Mouse (Mus musculus) spleen, postnatal 14 days (tissue): ENCODE measurements around the gene Ace.
A peak's percentile ranks its signal among the peaks of the same experiment; 100 is the strongest.

Source experiments
- DNase-seq, 2 experiments: peaks; one replicate each; pipeline ENCODE4 v3.0.0; 2021 to 2022; ENCODE audit warnings: low spot score in 2 of 2

Gene Ace

DNA sequence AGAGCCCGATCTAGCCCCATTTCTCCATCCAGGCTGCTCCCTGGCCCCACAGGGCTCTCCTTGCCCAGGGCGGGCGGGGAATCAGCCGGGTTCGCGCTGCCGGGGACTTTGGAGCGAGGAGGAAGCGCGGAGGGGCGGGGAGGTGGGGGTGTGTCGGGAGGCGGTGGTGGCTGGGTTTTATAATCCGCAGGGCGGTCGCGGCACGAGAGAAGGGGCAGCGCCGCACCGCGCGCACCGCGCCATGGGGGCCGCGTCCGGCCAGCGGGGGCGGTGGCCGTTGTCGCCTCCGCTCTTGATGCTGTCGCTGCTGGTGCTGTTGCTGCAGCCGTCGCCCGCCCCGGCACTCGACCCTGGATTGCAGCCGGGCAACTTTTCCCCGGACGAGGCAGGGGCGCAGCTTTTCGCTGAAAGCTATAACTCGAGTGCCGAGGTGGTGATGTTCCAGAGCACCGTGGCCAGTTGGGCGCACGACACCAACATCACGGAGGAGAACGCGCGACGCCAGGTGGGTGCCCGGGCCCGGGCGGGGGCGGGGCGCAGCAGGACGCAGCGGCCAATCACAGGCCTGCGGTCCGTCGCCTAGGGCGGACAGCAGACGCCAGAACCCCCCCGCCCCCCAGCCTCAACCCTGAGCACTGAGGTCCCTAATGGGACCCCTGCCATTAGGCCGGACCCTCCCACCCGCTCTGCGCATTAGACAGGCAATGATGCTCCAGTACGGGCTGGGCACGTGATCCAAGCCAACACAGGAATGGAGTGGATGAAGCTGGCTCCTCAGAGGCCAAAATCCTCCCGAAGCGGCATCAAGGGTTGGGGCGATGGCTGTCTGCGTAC is at the start of gene Ace:
Gene Ace, plus strand, starts transcription at position 205 of the 834 bp plus-strand sequence.
- no peak for DNase-seq

DNA sequence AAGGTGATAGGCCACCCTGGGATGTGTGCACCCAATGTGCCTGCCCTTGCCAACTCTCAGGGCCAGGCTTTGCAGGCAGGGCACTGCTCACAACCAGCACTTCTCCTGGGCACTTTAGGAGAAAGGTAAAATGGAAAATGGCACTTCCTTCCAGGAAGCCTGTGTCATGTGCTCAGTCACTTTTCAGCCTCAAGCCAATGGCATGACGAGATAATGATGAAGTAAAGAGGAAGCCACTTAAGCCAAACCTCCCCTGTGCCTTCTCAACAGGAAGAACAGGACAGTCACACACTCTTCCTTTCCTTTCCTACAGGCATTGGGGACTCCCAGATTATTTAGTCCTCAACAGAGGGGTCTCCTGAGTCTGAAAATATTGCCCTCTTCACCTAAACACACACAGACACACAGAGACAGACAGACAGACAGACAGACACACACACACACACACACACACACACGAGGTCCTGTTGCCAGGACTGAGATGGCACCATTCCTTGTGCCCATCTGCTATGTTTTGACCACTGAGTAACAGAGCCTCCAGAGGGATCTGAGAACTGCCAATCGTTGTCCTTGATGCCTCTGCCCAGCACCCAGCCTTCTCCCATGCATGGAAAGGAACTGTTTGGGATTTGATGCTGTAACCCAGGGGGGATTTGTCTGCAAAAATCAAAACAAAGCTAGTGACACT is 47.5 kb upstream of the Ace start:
- DNase-seq = no peak

GRCm38 (mm10) chr11:105920836-105921235 is 46.9 kb upstream of the Ace start:
- no peak for DNase-seq

GRCm38 (mm10) chr11:105921275-105921674 is 46.5 kb upstream of the Ace start:
- DNase-seq = no peak

DNA sequence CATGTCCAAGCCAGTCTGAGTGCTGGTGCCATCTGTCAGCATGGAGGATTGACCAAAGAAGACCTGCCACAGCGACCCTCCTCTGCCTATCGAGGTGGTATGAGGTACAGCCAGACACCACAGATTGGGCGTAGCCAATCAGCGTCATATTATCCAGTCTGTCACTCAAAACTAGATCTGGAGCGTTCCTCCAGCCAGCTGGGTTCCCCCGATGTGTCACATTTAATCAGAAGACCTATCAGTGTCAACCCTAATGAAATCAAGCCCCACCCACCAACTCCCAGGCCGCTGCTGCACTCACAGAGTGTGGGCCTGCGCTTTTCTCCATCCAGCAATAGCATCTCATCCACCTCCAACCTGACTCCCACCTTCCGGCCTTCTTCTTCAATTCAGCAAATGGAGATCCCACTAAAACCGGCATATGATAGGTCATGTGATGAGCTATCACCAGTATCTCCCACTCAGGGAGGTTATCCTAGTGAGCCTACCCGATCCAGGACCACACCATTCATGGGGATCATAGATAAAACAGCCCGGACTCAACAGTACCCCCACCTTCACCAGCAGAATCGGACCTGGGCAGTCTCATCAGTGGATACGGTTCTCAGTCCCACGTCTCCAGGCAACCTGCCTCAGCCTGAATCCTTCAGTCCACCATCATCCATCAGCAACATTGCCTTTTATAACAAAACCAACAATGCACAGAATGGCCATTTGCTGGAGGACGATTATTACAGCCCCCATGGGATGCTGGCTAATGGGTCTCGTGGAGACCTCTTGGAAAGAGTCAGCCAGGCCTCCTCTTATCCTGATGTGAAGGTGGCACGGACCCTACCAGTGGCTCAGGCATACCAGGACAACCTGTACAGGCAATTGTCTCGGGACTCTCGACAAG is 44.7 kb upstream of the Ace start:
- no peak for DNase-seq

DNA sequence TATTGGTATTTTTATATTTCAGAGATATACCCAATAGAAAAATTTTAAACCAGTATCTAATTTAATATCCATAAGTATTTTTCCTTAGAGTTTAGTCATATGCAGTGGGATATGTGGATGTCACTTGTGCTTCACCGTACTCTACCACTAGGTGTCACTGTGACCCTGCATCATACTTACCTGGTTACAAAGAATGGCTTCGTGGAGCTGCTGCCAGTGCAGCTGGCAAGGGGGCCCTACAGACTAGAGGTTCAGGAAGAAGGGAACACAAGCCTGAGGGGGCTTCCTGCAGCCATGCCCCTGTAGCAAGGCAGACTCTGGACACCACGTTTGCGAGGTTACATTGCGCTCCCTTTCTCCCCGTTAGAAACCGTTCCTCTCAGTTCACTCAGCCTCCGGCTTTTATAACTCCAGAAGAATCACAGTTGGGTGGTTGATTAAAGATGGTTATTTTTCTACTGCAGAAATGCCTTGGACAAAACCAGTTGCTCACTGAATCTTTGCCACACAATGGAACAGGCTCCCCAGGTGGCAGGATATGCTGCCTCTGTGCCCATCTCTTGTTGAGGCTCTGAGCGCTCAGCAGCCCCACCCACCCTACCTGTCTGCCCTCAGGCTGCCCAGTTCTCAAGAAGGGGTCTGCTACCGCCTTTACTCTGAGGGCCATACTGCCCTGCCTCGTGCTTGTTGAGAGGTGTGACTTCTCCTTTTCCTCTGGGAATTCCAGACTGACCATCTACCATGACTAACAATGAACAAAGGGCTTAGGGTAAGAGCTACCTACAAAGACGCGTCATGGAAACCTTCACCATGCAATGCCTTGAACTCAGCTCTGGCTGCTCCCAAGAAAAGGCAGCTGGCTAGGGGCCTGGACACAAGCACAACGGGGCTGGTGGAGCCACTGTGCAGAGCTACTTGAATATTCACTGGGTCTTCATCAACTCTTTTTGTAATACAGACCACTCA is 40.4 kb upstream of the Ace start:
- peak in 1 of 2 experiments; percentile 60 for DNase-seq

- DNase-seq = no peak
Measured at GRCm38 (mm10) chr11:105928171-105928570, 39.6 kb upstream of the Ace start.

GRCm38 (mm10) chr11:105931380-105931779 is 36.4 kb upstream of the Ace start:
- no peak for DNase-seq

DNA sequence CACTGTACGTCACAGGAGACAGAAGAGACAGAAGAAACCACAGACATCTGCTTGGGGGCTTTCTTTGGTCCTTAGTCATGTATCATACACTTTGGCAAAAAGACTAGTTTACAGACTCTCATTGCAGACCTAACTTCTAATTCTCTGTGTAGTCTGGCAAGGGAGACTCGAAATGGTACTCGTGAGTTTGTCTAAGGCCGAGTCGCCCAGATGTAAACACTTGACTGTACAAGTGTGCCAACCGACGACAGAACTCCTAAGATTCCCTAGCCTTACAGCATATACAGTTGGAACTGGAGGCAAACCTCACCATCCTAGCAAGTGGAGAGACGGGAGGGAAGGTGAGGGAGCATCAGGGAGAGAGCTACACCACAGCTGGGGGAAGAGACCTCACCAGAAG is 34.0 kb upstream of the Ace start:
- DNase-seq = no peak

GRCm38 (mm10) chr11:105934303-105934711 is 33.4 kb upstream of the Ace start:
- no peak for DNase-seq

GRCm38 (mm10) chr11:105934816-105935215 is 32.9 kb upstream of the Ace start:
- DNase-seq = no peak

DNA sequence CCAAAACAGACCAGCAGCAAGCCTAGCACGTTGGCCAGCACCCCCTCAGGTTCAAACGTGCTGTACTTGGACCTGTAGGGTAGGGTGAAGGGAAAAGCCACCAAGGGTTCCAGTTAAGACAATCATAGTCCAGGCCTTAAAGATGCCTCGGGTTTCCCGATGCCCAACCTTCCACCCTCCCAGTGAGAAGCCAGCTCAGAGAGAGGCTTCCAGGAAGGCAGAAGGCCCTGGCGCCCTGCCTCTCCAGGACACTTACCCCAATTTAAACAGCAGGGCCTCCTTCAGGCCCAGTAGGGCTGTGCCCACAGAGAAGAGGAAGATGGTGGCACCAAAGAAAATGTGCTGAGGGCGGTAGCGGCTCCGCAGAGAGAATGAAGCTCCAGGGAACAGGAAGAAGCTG is 32.2 kb upstream of the Ace start:
- DNase-seq = no peak

GRCm38 (mm10) chr11:105936200-105936599 is 31.5 kb upstream of the Ace start:
- no peak for DNase-seq

DNA sequence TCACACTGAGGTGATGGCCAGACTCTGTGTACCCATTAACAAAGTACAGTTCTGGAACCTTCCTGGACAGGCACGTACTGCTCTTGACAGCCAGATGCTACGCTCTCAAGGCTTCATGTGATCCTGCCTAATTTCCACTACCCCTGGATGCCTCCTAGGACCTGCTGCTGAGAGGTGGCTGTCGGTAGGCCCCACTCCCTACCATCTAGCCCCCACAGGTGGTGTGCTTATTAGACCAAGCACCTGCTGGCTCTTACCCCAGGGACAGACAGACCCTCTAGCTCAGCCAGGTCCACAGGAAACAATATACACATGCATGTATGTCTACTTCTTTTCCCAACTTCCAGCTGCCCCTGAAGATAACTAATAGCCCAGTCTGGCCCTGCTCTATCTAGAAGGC is 30.8 kb upstream of the Ace start:
- DNase-seq = no peak

DNA sequence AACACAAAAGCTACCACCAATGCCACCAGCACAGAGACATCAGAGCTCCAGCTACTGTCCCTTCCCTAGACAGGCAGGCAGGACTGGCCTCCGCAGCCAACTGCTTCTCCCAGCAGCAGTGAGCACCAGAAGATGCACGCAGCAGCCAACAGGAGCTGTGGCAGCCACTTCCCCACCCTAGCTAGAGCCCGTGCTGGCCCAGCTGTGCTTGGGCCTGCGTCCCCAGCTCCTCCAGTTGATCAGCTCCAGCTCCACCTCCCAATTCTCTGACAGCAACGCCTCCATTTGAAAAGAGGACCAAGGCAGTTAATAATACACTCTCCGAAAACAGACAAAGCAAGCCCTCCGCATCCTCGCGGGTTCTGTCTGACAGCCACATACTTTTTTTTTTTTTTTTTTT is 29.0 kb upstream of the Ace start:
- DNase-seq = no peak

GRCm38 (mm10) chr11:105941973-105942372 is 25.8 kb upstream of the Ace start:
- DNase-seq = no peak

DNA sequence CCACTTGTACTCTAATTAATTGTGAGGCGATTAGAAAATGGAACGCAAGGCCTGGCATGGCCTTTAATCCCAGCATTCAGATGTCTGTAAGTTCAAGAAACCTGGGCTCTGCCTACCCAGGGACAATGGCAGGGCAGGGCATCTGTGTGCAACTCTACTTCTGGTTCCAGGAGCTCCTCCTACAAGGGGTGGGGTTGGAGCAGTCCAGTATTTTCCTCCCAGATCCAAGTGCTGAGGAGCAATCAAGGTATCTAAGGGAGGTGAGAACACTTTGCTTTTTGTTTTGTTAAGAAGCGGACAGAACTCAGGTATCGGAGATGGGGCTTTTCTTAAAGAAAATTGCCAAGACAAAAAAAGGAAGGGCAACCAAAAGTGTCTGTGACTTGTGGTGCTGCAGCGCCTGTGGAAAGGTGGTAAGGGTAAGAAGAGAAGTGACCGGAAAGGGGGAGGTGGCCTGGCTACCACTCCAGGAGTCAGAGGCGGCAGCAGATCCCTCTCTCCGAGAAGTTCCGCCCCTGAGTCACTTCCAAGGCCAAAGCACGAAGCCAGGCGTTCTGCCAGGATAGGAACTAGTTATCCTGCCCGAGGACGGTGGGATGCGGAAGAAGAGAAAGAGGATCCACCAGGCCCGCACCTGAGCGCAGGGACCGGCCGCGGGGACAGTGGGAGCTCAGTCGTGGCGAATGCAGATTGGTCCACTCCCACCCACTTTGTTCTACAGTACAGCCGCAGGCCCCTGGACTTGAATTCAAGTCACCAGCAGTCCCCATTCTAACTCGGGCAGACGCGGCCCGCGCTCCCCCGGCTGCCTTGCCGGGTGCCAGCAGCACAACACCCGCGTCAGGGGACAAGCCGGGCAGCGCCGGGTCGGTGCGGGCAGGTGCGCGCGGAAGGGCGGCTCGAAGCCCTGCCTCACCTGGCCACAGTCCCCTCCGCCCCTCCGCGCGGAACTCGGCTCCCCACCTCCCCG is 24.3 kb upstream of the Ace start:
- DNase-seq = no peak

GRCm38 (mm10) chr11:105944126-105944621 is 23.6 kb upstream of the Ace start:
- peak in 1 of 2 experiments; percentile 19 for DNase-seq
